Comparison of ENCODE assay signal across 9 mouse cellular contexts in genomic region chr17:87041739-87042138, GRCm38 (mm10). TPM values are rescaled to one million over a fixed set of nuclear protein-coding genes. Genes with fewer than 3 reads are reported as not detected.
DNase-seq lines count a peak whose midpoint lies in the region; ATAC-seq and TF ChIP-seq lines count a peak whose summit lies in the region.
"Had no signal": no experiment of that assay in that cellular context is flagged by ENCODE, and none has a peak within 500 bp of the region (broad histone marks: within the 10 kb centered on the region; RNA-seq: fewer than 3 reads in every experiment).

No protein-coding gene starts in this region.

- ATAC-seq in midbrain, embryonic 14.5 days (ENCODE audit: low FRiP score, low TSS enrichment), result no peak
- no peak for ATAC-seq in midbrain, embryonic 11.5 days (ENCODE audit: low FRiP score)
- no peak for ATAC-seq in stomach, postnatal 0 days (ENCODE audit: low FRiP score, low TSS enrichment)
- no peak for ATAC-seq in granulocyte monocyte progenitor cell, adult 5-6 weeks (replicated peaks; ENCODE audit: poor library complexity, severe bottlenecking)

- no peak overlapping the region for H3K4me2 ChIP-seq in midbrain, embryonic 14.5 days (ENCODE audit: low read length)
- H3K4me2 ChIP-seq in midbrain, embryonic 11.5 days, result no peak overlapping the region
- H3K4me2 ChIP-seq in stomach, postnatal 0 days (replicated peaks; ENCODE audit: low read depth), result no peak overlapping the region
- H3K4me2 ChIP-seq: hindbrain, embryonic 12.5 days had no signal

- H3K36me3 ChIP-seq in midbrain, embryonic 14.5 days (ENCODE audit: control insufficient read depth, insufficient read depth, low read length), result peaks cover 15% of the 10 kb centered on the region
- H3K36me3 ChIP-seq in midbrain, embryonic 11.5 days (ENCODE audit: control insufficient read depth, insufficient read depth, low read length), result no peaks in the 10 kb centered on the region
- no peaks in the 10 kb centered on the region for H3K36me3 ChIP-seq in stomach, postnatal 0 days (ENCODE audit: control insufficient read depth, insufficient read depth, low read length)

- TF ChIP-seq POLR2A in lung, adult 2 months (IDR thresholded peaks at IDR 0.05; ENCODE audit: borderline replicate concordance, extremely low read depth, low read depth, low read length), result no peak

- H3K27me3 ChIP-seq in midbrain, embryonic 14.5 days (ENCODE audit: control insufficient read depth, insufficient read depth, low read length), result no peaks in the 10 kb centered on the region
- no peaks in the 10 kb centered on the region for H3K27me3 ChIP-seq in midbrain, embryonic 11.5 days (ENCODE audit: control insufficient read depth, insufficient read depth, low read length)
- no peaks in the 10 kb centered on the region for H3K27me3 ChIP-seq in stomach, postnatal 0 days (ENCODE audit: control insufficient read depth, insufficient read depth, low read length)
- H3K27me3 ChIP-seq: hindbrain, embryonic 12.5 days had no signal

- 75% methylated on average over 19 of the region's 19 CpGs for WGBS in midbrain, embryonic 14.5 days
- WGBS in midbrain, embryonic 11.5 days, result 77% methylated on average over 19 of the region's 19 CpGs
- WGBS in lung, adult 2 months, result 53% methylated on average over 19 of the region's 19 CpGs
- WGBS in stomach, postnatal 0 days, result 53% methylated on average over 19 of the region's 19 CpGs

- no peak for TF ChIP-seq EP300 in stomach, postnatal 0 days (optimal IDR thresholded peaks at IDR 0.05)

- H3K4me1 ChIP-seq in midbrain, embryonic 14.5 days (ENCODE audit: control insufficient read depth, insufficient read depth, low read length), result no peaks in the 10 kb centered on the region
- H3K4me1 ChIP-seq in midbrain, embryonic 11.5 days (ENCODE audit: control insufficient read depth, insufficient read depth, low read length), result no peaks in the 10 kb centered on the region
- no peaks in the 10 kb centered on the region; the same call in 1 of the 2 replicates for H3K4me1 ChIP-seq in lung, adult 2 months (ENCODE audit: control insufficient read depth, insufficient read depth, low read length)
- H3K4me1 ChIP-seq in stomach, postnatal 0 days (replicated peaks; ENCODE audit: control insufficient read depth, insufficient read depth), result no peaks in the 10 kb centered on the region
- H3K4me1 ChIP-seq: hindbrain, embryonic 12.5 days had no signal

- H3K9ac ChIP-seq in midbrain, embryonic 14.5 days (replicated peaks; ENCODE audit: low read length), result no peak overlapping the region
- no peak overlapping the region for H3K9ac ChIP-seq in midbrain, embryonic 11.5 days (ENCODE audit: low read length)
- H3K9ac ChIP-seq in stomach, postnatal 0 days (ENCODE audit: low read length), result no peak overlapping the region
- H3K9ac ChIP-seq: hindbrain, embryonic 12.5 days had no signal

- no peak overlapping the region for H3K4me3 ChIP-seq in midbrain, embryonic 14.5 days (replicated peaks; ENCODE audit: low read depth, low read length)
- no peak overlapping the region for H3K4me3 ChIP-seq in midbrain, embryonic 11.5 days (ENCODE audit: low read depth, low read length)
- no peak overlapping the region for H3K4me3 ChIP-seq in lung, adult 2 months (replicated peaks; ENCODE audit: extremely low read depth, low read depth, low read length)
- H3K4me3 ChIP-seq in stomach, postnatal 0 days (ENCODE audit: low read depth, low read length), result no peak overlapping the region
- H3K4me3 ChIP-seq: hindbrain, embryonic 12.5 days had no signal

- DNase-seq in midbrain, embryonic 14.5 days, result peak; percentile 18
- no peak for DNase-seq in midbrain, embryonic 11.5 days (ENCODE audit: low spot score, missing footprints)
- peak; percentile 71 to 76 for DNase-seq in frontal cortex, postnatal 36 days (ENCODE audit: low spot score in 2 of 2)
- DNase-seq in lung, adult 2 months, result peak; percentile 18
- peak; percentile 18 for DNase-seq in stomach, postnatal 0 days (ENCODE audit: low spot score)
- DNase-seq in urinary bladder, postnatal 10 days (ENCODE audit: low spot score), result no peak
- DNase-seq: thymus, postnatal 25 days had no signal

- no peaks in the 10 kb centered on the region for H3K9me3 ChIP-seq in midbrain, embryonic 14.5 days (ENCODE audit: control insufficient read depth, low read length)
- H3K9me3 ChIP-seq in midbrain, embryonic 11.5 days (ENCODE audit: control insufficient read depth, low read length), result no peaks in the 10 kb centered on the region
- no peaks in the 10 kb centered on the region for H3K9me3 ChIP-seq in stomach, postnatal 0 days (ENCODE audit: control insufficient read depth, low read length)
- H3K9me3 ChIP-seq: hindbrain, embryonic 12.5 days had no signal

- no peak overlapping the region for H3K27ac ChIP-seq in midbrain, embryonic 14.5 days (replicated peaks; ENCODE audit: low read depth, low read length)
- H3K27ac ChIP-seq in midbrain, embryonic 11.5 days (ENCODE audit: low read depth, low read length), result no peak overlapping the region
- H3K27ac ChIP-seq in stomach, postnatal 0 days (replicated peaks), result no peak overlapping the region
- H3K27ac ChIP-seq: hindbrain, embryonic 12.5 days had no signal

- no peak for TF ChIP-seq CTCF in lung, adult 2 months (IDR thresholded peaks at IDR 0.05; ENCODE audit: insufficient read depth, low read length)
- TF ChIP-seq CTCF in stomach, postnatal 0 days (IDR thresholded peaks at IDR 0.05; ENCODE audit: low read depth), result no peak

RNA-seq across cellular contexts. Expression of gene Cript, which starts 16.4 kb away (rescaled TPM):
- polyA plus RNA-seq in midbrain, embryonic 14.5 days (2014; fragmentation: Nextera tagmentation; extraction: Ambion mirVana), result 246 and 249 TPM in 2 replicates
- polyA plus RNA-seq in midbrain, embryonic 11.5 days (2014; fragmentation: Nextera tagmentation; extraction: Ambion mirVana), result 211 and 229 TPM in 2 replicates
- polyA plus RNA-seq in lung, adult 2 months (2012; rRNA removed), result 7.7 and 15.5 TPM in 2 replicates
- polyA plus RNA-seq in stomach, postnatal 0 days (2015; fragmentation: Nextera tagmentation; extraction: Ambion mirVana), result 138 and 140 TPM in 2 replicates
- 75.0 and 82.0 TPM in 2 replicates for total RNA-seq in granulocyte monocyte progenitor cell, adult 5-6 weeks (2014; fragmentation: Nextera tagmentation)
- 57.9 and 68.6 TPM in 2 replicates for total RNA-seq in granulocyte monocyte progenitor cell, adult 5-6 weeks (2017)

RNA-seq across cellular contexts. Expression of gene Pigf, which starts 16.5 kb away (rescaled TPM):
- polyA plus RNA-seq in midbrain, embryonic 14.5 days (2014; fragmentation: Nextera tagmentation; extraction: Ambion mirVana), result 38.0 and 42.6 TPM in 2 replicates
- 48.5 and 50.2 TPM in 2 replicates for polyA plus RNA-seq in midbrain, embryonic 11.5 days (2014; fragmentation: Nextera tagmentation; extraction: Ambion mirVana)
- polyA plus RNA-seq in lung, adult 2 months (2012; rRNA removed), result 2.9 and 5.3 TPM in 2 replicates
- 49.4 and 50.2 TPM in 2 replicates for polyA plus RNA-seq in stomach, postnatal 0 days (2015; fragmentation: Nextera tagmentation; extraction: Ambion mirVana)
- 13.8 and 17.0 TPM in 2 replicates for total RNA-seq in granulocyte monocyte progenitor cell, adult 5-6 weeks (2014; fragmentation: Nextera tagmentation)
- total RNA-seq in granulocyte monocyte progenitor cell, adult 5-6 weeks (2017), result 22.3 and 25.0 TPM in 2 replicates

Comparison
In these comparisons a context has a peak if more than half of its experiments do, and no peak if none do; other contexts are left out.
1. DNase-seq: peak in midbrain, embryonic 14.5 days (single experiment), frontal cortex, postnatal 36 days (2 of 2), lung, adult 2 months (single experiment) and stomach, postnatal 0 days (single experiment); none in midbrain, embryonic 11.5 days (single experiment) and urinary bladder, postnatal 10 days (single experiment).